Mouse (Mus musculus) CH12F3 (cell line): ENCODE data around the gene 3110040M04Rik.

Experiments used
- in situ Hi-C: fragments of 300-500 bp; cut with MboI; formaldehyde crosslinking; loops from 2 replicates; pipeline ENCODE4 v1.14.3; 2020; ENCODE audit warnings: low sequenced_read_pairs

The 3110040M04Rik gene

DNA sequence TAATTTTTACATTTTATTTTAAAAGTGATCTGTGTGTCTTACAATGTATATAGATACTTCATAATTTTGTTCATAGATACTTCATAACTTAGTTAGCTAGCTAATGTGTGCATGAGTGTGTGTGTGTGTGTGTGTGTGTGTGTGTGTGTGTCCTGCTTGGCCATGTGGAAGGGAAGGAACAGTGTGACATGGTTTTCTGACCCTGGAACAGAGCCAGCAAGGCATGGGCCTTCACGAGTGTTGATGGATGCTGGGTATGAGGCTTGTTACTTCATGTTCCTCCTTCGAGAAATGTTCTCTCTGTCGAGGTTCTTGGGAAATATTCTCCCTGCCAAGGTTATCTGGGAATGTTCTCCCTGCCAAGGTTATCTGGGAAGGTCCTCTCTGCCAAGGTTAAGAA, 29.8 kb downstream of the 3110040M04Rik start:
- in situ Hi-C loops, result no loop called here

DNA sequence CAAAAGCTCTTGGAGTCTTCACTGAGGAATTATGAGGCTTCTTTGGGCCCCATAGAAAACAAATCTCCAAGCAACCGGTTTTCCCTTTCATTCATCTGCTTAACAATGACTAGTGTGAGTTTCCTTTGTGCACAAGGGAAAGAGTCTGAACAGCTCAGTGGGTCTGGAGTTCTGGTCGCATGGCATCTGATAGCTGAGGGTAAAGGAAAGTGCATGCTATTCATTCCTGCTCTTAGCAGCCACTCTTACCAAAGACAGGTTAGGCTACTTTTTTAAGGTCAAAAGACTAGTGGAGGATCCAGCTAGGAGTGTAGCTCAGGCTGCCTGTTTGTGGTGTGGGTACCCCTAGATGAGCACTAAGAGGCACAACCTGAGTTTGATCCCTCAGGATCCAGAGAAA, 31.7 kb downstream of the 3110040M04Rik start:
- in situ Hi-C loops, result no loop called here

- in situ Hi-C loops, result no loop called here
Observed at GRCm38 (mm10) chr1:151236141-151236930, 32.4 kb downstream of the 3110040M04Rik start.

- in situ Hi-C loops, result no loop called here
Observed at GRCm38 (mm10) chr1:151237780-151238179, 33.9 kb downstream of the 3110040M04Rik start.

- in situ Hi-C loops, result no loop called here
Observed at GRCm38 (mm10) chr1:151243332-151243731, 39.4 kb downstream of the 3110040M04Rik start.

GRCm38 (mm10) chr1:151244013-151244412, 40.1 kb downstream of the 3110040M04Rik start:
- in situ Hi-C loops, result no loop called here

DNA sequence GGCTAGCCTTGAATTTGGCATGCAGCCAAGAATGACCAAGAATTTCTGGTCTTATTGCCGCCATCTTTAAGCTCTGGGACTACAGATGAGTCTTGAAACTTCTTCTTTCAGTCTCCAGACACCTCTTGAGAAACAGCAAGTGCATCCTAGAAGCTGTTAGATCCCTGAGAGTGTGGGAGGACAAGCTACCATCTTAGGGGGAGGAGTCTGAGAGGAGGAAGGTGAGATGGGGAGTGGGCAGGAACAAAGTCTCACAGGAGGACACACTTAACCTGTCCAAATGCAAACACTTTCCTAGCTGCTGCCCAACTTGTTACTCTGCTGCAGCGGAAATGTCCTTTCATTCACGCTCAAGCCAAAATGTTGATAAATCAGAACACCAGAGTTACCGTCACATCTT, 40.8 kb downstream of the 3110040M04Rik start:
- in situ Hi-C loops, result no loop called here

GRCm38 (mm10) chr1:151245165-151245564, 41.2 kb downstream of the 3110040M04Rik start:
- in situ Hi-C loops, result no loop called here

- in situ Hi-C loops, result no loop called here
Observed at GRCm38 (mm10) chr1:151245846-151246245, 41.9 kb downstream of the 3110040M04Rik start.

GRCm38 (mm10) chr1:151250109-151250508, 46.2 kb downstream of the 3110040M04Rik start:
- in situ Hi-C loops, result no loop called here

- in situ Hi-C loops, result no loop called here
Observed at GRCm38 (mm10) chr1:151250529-151251193, 46.7 kb downstream of the 3110040M04Rik start.

- in situ Hi-C loops, result no loop called here
Observed at GRCm38 (mm10) chr1:151251194-151252010, 47.5 kb downstream of the 3110040M04Rik start.
